Mouse (Mus musculus): ENCODE measurements around the gene Gnmt. TPM values are rescaled to one million over a fixed set of nuclear protein-coding genes. Genes with fewer than 3 reads are reported as not detected.

The Gnmt gene
- polyA plus RNA-seq, 1 experiment from 2014 or later: 0.87 TPM

GRCm38 (mm10) chr17:46763544-46763943 is 34.6 kb upstream of the Gnmt start, which contains the start of gene Ptcra:
Ptcra (minus strand) TSS chr17:46763712.
- WGBS: 81% methylated on average over 2 of the region's 2 CpGs
- no peak within 1 kb of the TSS for H3K27ac ChIP-seq
- H3K36me3 ChIP-seq (replicated peaks): no peaks in the 10 kb centered on the region
- H3K4me1 ChIP-seq: peaks cover 6% of the 10 kb centered on the region; the same call in 1 of the 2 replicates
- no peak for DNase-seq (ENCODE audit: extremely low spot score, low spot score)
- H3K9me3 ChIP-seq: no peaks in the 10 kb centered on the region
- H3K4me3 ChIP-seq: no peak within 1 kb of the TSS
- no peaks in the 10 kb centered on the region for H3K27me3 ChIP-seq (ENCODE audit: poor library complexity, severe bottlenecking)

- Histone ChIP-seq H3K27ac (no peak overlapping the region), H3K4me1 (peaks cover 11% of the 10 kb centered on the region), H3K36me3 (replicated peaks) (no peaks in the 10 kb centered on the region), H3K27me3 (ENCODE audit: poor library complexity, severe bottlenecking) (no peaks in the 10 kb centered on the region), H3K4me3 (no peak overlapping the region), H3K9me3 (peaks cover 3% of the 10 kb centered on the region; the same call in 1 of the 2 replicates)
- no peak for DNase-seq (ENCODE audit: extremely low spot score, low spot score)
- 86% methylated on average over 12 of the region's 12 CpGs for WGBS
Measured at GRCm38 (mm10) chr17:46758753-46759152, 29.8 kb upstream of the Gnmt start.

DNA sequence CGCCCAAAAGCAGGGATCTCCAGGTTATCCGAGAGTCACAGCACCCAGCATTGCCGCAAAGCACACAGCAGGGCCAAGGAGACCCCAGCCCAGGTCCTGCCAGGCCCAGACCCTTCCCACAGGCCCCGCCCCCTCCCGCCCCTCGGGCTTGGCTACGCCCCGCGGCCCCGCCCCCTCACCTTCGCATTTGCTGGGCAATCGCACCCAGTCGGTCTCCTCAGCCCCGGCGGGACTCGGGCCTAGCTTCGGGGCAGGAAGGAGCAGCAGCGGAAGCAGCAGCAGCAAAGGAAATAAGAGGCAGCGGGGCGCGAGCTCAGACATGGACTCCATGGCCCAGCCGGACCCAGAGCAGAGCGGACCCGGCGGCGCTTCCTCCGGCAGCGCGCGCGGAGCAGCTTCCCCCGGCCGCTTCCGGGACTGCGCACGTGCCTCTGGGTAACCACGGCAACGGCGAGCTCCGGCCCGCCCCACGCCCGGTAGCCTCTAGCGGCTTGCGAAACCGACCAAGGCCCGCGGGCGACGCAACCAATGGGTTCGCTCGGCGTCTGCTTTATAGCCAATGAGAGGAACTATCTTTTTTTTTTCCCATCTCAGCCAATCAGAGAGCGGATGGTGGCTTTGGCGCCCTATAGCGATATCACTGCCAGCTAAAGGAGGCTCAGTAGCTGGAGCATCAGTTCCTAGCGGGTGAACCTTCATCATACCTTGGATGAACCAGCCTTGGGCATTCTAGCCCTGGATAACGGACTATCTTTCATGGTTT is 23.0 kb upstream of the Gnmt start, which contains the start of gene Cnpy3:
Cnpy3 (minus strand) TSS at position 421 of the 763 bp plus-strand sequence.
- peak; percentile 99 for DNase-seq (ENCODE audit: extremely low spot score, low spot score)
- peak within 1 kb of the TSS; percentile 90 for H3K27ac ChIP-seq
- WGBS: under 1% methylated on average over 58 of the region's 58 CpGs
- H3K4me3 ChIP-seq: peak within 1 kb of the TSS; percentile 67
- H3K27me3 ChIP-seq (ENCODE audit: poor library complexity, severe bottlenecking): no peaks in the 10 kb centered on the region
- H3K9me3 ChIP-seq: peaks cover 3% of the 10 kb centered on the region; the same call in 1 of the 2 replicates
- peaks cover 32% of the 10 kb centered on the region for H3K4me1 ChIP-seq
- H3K36me3 ChIP-seq (replicated peaks): peaks cover 26% of the 10 kb centered on the region

- H3K9me3 ChIP-seq: peaks cover 3% of the 10 kb centered on the region; the same call in 1 of the 2 replicates
- DNase-seq (ENCODE audit: extremely low spot score, low spot score): no peak
- H3K36me3 ChIP-seq (replicated peaks): peaks cover 33% of the 10 kb centered on the region
- no peaks in the 10 kb centered on the region for H3K27me3 ChIP-seq (ENCODE audit: poor library complexity, severe bottlenecking)
- H3K27ac ChIP-seq: peak overlapping the region; percentile 90
- H3K4me1 ChIP-seq: peaks cover 24% of the 10 kb centered on the region
- 37% methylated on average over 16 of the region's 16 CpGs for WGBS
- peak overlapping the region; percentile 67 for H3K4me3 ChIP-seq
Measured at GRCm38 (mm10) chr17:46751056-46751793, 22.3 kb upstream of the Gnmt start.

GRCm38 (mm10) chr17:46750580-46750979 is 21.6 kb upstream of the Gnmt start:
- Histone ChIP-seq H3K4me3 (peak overlapping the region; percentile 67), H3K36me3 (replicated peaks) (peaks cover 40% of the 10 kb centered on the region), H3K27me3 (ENCODE audit: poor library complexity, severe bottlenecking) (no peaks in the 10 kb centered on the region), H3K9me3 (peaks cover 3% of the 10 kb centered on the region; the same call in 1 of the 2 replicates), H3K4me1 (peaks cover 22% of the 10 kb centered on the region), H3K27ac (peak overlapping the region; percentile 90; the same call in 1 of the 2 replicates)
- DNase-seq (ENCODE audit: extremely low spot score, low spot score): no peak
- WGBS: 94% methylated on average over 4 of the region's 4 CpGs

- no peaks in the 10 kb centered on the region for H3K27me3 ChIP-seq (ENCODE audit: poor library complexity, severe bottlenecking)
- no peak overlapping the region for H3K27ac ChIP-seq
- H3K4me3 ChIP-seq: no peak overlapping the region
- peaks cover 22% of the 10 kb centered on the region for H3K4me1 ChIP-seq
- no peaks in the 10 kb centered on the region for H3K9me3 ChIP-seq
- WGBS: 91% methylated on average over 5 of the region's 5 CpGs
- no peak for DNase-seq (ENCODE audit: extremely low spot score, low spot score)
- peaks cover 53% of the 10 kb centered on the region for H3K36me3 ChIP-seq (replicated peaks)
Measured at GRCm38 (mm10) chr17:46749282-46749681, 20.3 kb upstream of the Gnmt start.

DNA sequence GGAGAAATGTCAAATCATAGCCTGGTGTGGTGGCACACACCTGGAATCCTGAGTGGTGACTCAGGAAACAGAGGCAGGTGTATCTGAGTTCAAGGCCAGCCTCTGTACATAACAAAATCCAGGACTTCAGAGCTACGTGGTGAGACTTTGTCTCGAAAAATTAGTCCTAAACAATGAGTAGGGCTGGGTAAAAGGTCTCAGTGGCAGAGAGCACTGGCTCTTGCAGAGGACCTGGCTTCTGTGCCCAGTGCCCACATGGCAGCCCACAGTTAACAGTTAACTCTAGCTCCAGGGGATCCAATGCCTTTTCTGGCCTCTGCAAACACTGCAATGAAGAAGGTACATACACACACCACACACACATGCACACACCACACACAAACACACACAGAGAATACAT is 18.8 kb upstream of the Gnmt start:
- peaks cover 68% of the 10 kb centered on the region for H3K36me3 ChIP-seq (replicated peaks)
- H3K27me3 ChIP-seq (ENCODE audit: poor library complexity, severe bottlenecking): no peaks in the 10 kb centered on the region
- no peak overlapping the region for H3K27ac ChIP-seq
- no peak for DNase-seq (ENCODE audit: extremely low spot score, low spot score)
- 93% methylated on average over 2 of the region's 2 CpGs for WGBS
- H3K9me3 ChIP-seq: no peaks in the 10 kb centered on the region
- H3K4me1 ChIP-seq: peaks cover 22% of the 10 kb centered on the region
- no peak overlapping the region for H3K4me3 ChIP-seq

GRCm38 (mm10) chr17:46747234-46747633 is 18.3 kb upstream of the Gnmt start:
- Histone ChIP-seq H3K4me3 (no peak overlapping the region), H3K9me3 (no peaks in the 10 kb centered on the region), H3K36me3 (replicated peaks) (peaks cover 73% of the 10 kb centered on the region), H3K27me3 (ENCODE audit: poor library complexity, severe bottlenecking) (no peaks in the 10 kb centered on the region), H3K4me1 (peaks cover 17% of the 10 kb centered on the region), H3K27ac (no peak overlapping the region)
- no peak for DNase-seq (ENCODE audit: extremely low spot score, low spot score)
- WGBS: 88% methylated on average over 8 of the region's 8 CpGs

DNA sequence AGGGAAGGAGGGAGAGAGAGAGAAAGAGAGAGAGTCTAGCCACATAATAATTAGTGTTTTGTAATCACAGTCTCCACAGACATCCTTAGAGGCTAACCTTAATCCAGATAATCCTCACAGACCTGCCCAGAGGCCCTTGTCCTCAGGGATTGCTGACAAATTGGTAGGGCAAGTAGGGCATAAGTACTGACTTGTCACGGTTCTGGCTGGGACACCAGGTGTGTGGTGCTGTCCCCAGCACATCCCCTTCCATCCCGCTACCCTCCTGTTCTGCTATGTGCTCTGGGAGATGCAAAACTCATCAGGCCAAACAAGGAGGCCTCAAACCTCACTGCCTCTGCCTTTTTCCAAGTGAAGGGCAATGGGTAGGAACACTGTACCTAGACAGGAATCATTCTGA is 16.5 kb upstream of the Gnmt start:
- H3K27me3 ChIP-seq (ENCODE audit: poor library complexity, severe bottlenecking): no peaks in the 10 kb centered on the region
- 75% methylated on average over 2 of the region's 2 CpGs for WGBS
- no peak overlapping the region for H3K27ac ChIP-seq
- no peaks in the 10 kb centered on the region for H3K9me3 ChIP-seq
- peaks cover 88% of the 10 kb centered on the region for H3K36me3 ChIP-seq (replicated peaks)
- no peak for DNase-seq (ENCODE audit: extremely low spot score, low spot score)
- H3K4me1 ChIP-seq: peaks cover 3% of the 10 kb centered on the region
- H3K4me3 ChIP-seq: no peak overlapping the region

DNA sequence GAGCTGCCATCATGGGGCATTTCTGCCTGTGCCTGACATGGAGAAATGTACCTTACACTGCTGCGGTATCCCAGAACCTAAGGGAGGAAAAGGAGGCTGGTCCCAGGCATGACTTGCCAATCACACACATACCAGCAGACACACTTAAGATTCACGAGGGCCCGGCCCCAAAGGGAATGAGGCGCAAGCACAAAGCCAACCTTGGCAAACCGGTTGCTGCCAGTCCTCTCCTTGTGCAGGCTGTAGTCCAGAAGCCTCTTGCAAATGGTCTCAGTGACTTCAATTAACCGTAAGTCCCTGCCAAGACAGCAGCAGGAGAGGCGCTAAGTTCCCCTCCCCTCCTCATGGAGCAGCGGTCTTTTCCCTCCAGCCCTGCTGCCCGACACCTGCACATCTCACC is 14.0 kb upstream of the Gnmt start:
- WGBS: 93% methylated on average over 9 of the region's 9 CpGs
- no peaks in the 10 kb centered on the region for H3K9me3 ChIP-seq
- DNase-seq (ENCODE audit: extremely low spot score, low spot score): no peak
- peaks cover 85% of the 10 kb centered on the region for H3K36me3 ChIP-seq (replicated peaks)
- H3K27ac ChIP-seq: no peak overlapping the region
- H3K4me1 ChIP-seq: no peaks in the 10 kb centered on the region
- H3K27me3 ChIP-seq (ENCODE audit: poor library complexity, severe bottlenecking): no peaks in the 10 kb centered on the region
- H3K4me3 ChIP-seq: no peak overlapping the region

DNA sequence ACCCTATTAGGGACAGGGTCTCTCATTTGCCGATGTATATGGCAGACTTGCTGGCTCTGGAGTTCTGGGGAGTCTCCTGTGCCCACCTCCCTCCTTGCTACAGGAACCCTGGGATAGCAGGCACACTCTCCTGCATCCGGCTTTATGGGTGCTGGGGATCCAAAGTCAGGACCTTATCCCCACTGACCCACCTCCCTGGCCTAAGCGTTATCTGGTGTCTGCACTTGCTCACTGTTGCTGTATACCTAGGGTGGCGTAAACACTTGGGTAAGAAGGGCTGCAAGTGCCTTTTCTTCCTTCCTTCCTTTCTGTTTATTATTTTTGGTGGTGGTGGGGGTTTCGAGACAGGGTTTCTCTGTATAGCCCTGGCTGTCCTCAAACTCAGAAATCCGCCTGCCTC is 12.3 kb upstream of the Gnmt start:
- Histone ChIP-seq H3K4me3 (no peak overlapping the region), H3K9me3 (no peaks in the 10 kb centered on the region), H3K27ac (no peak overlapping the region), H3K27me3 (ENCODE audit: poor library complexity, severe bottlenecking) (no peaks in the 10 kb centered on the region), H3K36me3 (replicated peaks) (peaks cover 83% of the 10 kb centered on the region), H3K4me1 (no peaks in the 10 kb centered on the region)
- WGBS: 95% methylated on average over 6 of the region's 6 CpGs
- DNase-seq (ENCODE audit: extremely low spot score, low spot score): no peak

GRCm38 (mm10) chr17:46736160-46736559 is 7.2 kb upstream of the Gnmt start:
- DNase-seq (ENCODE audit: extremely low spot score, low spot score): no peak
- Histone ChIP-seq H3K27me3 (ENCODE audit: poor library complexity, severe bottlenecking) (no peaks in the 10 kb centered on the region), H3K36me3 (replicated peaks) (peaks cover 56% of the 10 kb centered on the region), H3K4me1 (no peaks in the 10 kb centered on the region), H3K9me3 (no peaks in the 10 kb centered on the region), H3K27ac (no peak overlapping the region), H3K4me3 (no peak overlapping the region)
- WGBS: 64% methylated on average over 10 of the region's 10 CpGs

DNA sequence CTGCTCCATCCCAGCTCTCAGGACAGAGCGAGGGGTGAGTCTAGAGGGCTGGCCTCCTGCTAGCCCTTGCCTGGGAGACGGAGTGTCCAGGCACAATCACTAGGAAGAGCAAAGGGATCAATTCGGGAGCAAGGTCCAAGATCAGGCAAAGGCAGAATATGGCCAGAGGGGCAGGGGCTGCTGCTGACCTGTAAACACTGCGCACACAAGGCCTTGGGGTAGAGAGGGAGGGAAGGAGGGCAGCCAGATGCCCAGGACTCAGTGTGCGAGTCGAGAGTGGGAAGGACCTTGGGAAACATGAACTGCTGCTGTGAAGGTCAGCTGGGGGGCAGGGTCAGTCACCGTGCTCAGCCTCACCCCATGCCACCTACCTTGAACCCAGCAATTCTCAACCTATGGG is 6.3 kb upstream of the Gnmt start:
- Histone ChIP-seq H3K27me3 (ENCODE audit: poor library complexity, severe bottlenecking) (0 out of 2 replicates have a peak, but pooled peaks cover under 1% of the 10 kb centered on the region), H3K9me3 (no peaks in the 10 kb centered on the region), H3K27ac (no peak overlapping the region), H3K36me3 (replicated peaks) (peaks cover 51% of the 10 kb centered on the region), H3K4me3 (no peak overlapping the region), H3K4me1 (no peaks in the 10 kb centered on the region)
- 91% methylated on average over 7 of the region's 7 CpGs for WGBS
- no peak for DNase-seq (ENCODE audit: extremely low spot score, low spot score)

Measured in forebrain, embryonic 10.5 days (tissue).